Mouse (Mus musculus): ENCODE results near the gene Cfh.

GRCm38 (mm10) chr1:140180125-140180524 lies 3.4 kb downstream of the Cfh start:
- TF ChIP-seq CTCF (IDR thresholded peaks at IDR 0.05; ENCODE audit: low read depth, low read length) = no peak
- no peak for TF ChIP-seq POLR2A (IDR thresholded peaks at IDR 0.05; ENCODE audit: insufficient read depth, low read length)
- TF ChIP-seq EP300 (IDR thresholded peaks at IDR 0.05; ENCODE audit: insufficient read depth, low read depth, low read length) = no peak

Measured in ES-Bruce4 (cell line).